Mouse (Mus musculus) fibroblast of lung, adult 2 months (primary cell): Measurements from ENCODE around the gene Olfr1131.
"Not testable (repeated sequence)": the region's sequence is repeated elsewhere in the genome, so short reads cannot be mapped to it uniquely, and the experiment has no call there.

Experiments
- DNase-seq: peaks from one replicate; pipeline ENCODE4 v3.0.0-alpha.2; 2011; ENCODE audit warnings: low read depth

Gene Olfr1131

DNA sequence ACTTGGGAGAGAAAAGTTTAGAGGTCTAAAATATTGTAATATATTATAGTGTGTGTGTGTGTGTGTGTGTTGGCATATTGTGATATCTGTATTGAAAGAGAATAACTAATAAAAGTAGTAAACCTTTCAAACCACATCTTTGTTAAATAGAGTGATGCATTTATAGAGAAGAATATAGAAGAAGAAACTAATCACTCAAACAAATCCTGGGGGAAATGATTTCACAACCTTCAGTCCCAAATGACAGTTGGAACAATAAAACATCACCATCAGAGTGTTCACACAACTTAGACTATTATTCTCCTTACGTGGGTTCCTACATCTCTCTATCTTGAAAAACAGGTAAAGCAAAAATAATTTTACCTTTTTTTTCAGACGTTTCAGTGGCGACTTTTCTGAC is at the start of gene Olfr1131:
Gene Olfr1131 (plus strand): TSS at position 301 of the 400 bp plus-strand sequence.
- no peak for DNase-seq

DNA sequence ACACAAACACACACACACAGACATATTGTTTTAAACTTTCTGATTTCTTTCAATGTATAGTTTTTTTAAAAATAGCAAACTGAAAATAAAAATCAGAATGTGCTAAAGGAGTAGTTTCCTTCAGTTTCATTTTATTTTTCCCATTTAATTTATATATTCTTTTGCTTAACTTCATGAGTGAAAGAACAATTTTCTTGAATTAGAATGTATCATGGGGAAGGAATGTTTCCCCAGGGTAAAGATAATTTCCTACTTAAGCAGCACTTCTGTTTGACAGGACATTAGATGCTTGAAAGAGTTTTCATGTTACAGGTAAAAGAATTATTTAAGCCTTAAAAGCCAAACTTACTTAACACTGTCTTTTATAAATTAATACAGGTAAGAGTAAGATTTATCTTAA is 21.0 kb upstream of the Olfr1131 start, which contains the start of gene Olfr1130:
Gene Olfr1130 (plus strand): TSS at position 301 of the 400 bp plus-strand sequence.
- not testable (repeated sequence) for DNase-seq

- DNase-seq = no peak
Measured at GRCm38 (mm10) chr2:87637435-87637834, 10.5 kb downstream of the Olfr1131 start, which contains the start of gene Olfr1132. TSS of gene Olfr1132 (minus strand) at chr2:87637535.

DNA sequence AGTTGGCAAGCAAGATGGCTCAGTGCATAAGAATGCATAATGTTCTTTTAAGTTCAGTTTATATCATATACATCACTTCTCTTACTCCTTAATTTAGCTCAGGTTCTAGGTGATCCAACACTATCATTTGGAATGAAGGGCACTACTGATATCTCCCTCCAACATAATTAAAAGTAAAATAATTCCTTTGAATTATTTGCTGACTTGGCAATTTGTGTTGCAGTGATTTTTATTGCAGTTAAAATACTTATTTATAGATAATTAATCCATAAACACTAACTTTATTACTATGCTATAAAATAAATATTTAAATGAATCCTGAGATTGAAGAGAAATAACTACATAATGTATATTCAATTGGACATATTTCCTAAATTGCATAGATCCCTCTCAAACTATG is 15.5 kb downstream of the Olfr1131 start:
- DNase-seq = no peak

DNA sequence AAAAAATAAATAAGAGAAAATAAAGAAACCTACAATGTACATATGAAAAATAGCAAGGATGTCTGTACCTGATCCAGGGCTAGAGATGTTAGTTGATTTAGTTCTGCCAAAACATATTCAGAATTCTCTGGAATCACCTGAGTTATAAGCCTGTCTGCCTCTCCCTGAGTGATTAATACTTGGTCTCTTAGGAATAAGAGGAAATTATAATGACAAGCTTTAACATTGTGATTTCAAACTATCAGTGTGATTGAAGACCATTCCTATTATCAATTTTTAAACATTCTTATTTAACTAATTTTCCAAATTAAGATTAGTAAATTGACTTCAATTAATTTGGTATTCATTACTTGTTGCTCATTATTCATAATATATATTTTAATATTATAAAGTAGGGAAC is 20.4 kb downstream of the Olfr1131 start, which contains the start of gene Olfr1133:
Gene Olfr1133 (minus strand): TSS at position 101 of the 400 bp plus-strand sequence.
- DNase-seq = no peak

GRCm38 (mm10) chr2:87658360-87658759 is 31.5 kb downstream of the Olfr1131 start, which contains the start of gene Olfr1134:
TSS of gene Olfr1134 (minus strand) at chr2:87658460.
- no peak for DNase-seq

DNA sequence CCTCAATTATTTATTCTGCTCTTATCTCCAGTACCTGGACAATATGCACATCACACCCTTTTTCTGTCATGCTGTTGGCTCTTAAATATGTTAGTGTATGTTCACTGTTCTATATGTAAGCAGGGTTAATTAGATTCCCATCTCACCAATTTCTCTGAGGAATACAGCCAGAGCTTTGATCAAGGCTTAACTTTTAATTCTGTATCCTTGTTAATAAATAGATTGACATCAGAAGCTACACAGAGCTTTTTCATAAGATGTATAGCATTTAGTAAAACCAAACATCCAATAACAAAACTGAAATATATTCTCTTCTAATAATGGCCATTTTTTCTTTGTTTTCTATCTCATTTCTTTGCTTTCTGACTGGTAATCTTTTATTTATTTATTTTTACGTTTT is 46.7 kb downstream of the Olfr1131 start, which contains the start of gene Olfr1135:
Gene Olfr1135 (minus strand): TSS at position 101 of the 400 bp plus-strand sequence.
- no peak for DNase-seq
